Mouse (Mus musculus) thymus, postnatal 14 days (tissue): ENCODE data around the gene Hdac1.
"Not testable (repeated sequence)": the region's sequence is repeated elsewhere in the genome, so short reads cannot be mapped to it uniquely, and the experiment has no call there.

ENCODE experiments used
- DNase-seq: peaks from one replicate; pipeline ENCODE4 v3.0.0; 2021

Gene Hdac1

DNA sequence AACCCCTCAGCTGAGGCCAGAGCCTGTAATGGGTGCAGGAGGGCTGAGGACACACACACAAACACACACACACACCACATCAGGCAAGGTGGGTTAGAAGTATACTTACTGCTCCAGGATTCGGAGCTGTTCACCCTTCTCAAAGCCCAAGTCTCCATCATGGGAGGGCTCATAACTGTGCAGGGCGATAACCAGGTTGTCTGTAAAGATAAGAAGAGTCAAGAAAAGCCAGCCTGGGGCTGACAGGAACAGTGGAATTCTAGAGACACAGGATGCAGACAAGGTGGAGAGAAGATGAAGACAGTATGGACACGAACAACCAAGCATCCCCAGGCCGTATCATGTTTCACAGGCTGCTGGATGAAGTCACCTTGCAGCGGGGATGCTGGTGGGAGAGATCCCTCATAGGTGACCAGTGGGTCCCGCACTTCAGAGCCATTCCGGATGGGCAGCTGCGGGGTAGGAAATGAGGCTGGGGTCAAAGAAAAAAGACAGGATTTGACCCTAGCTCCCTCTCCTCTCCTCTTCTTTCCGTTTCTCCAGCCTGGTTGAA is 14.8 kb upstream of the Hdac1 start:
- DNase-seq = peak; percentile 42

DNA sequence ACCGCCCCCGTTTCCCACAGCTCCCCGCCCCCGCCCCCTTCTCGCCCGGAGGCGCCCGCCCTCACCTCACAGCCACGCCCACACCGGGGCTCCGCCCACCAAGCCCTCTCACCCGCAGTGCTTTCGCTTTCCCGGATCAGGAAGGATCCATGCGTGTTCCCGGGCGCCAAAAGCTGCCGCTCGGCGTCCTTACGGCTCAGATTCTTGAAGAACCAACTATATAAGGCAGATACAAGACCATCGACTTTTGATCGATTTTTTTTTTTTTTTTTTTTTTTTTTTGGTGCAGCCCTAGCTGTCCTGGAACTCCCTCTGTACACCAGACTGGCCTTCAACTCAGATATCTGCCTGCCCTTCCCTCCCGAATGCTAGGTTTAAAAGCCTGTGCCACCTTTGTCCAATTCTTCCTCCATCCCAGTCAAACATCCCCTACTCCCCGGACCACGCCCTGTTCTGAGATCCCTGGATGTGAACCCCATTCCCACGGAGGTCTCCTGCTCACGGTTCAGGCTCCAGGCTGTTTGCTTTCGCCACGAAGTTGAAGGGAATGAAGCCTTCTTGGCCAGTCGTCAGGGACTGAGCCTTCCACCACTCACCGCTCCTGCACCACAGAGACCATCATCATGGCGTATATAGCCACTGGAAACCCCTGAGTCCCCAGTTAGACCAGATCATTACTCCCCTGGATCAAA is 14.2 kb upstream of the Hdac1 start:
- DNase-seq = peak; percentile 96

- peak; percentile 33 for DNase-seq
These were observed 13.5 kb upstream of the Hdac1 start for GRCm38 (mm10) chr4:129555862-129556531.

DNA sequence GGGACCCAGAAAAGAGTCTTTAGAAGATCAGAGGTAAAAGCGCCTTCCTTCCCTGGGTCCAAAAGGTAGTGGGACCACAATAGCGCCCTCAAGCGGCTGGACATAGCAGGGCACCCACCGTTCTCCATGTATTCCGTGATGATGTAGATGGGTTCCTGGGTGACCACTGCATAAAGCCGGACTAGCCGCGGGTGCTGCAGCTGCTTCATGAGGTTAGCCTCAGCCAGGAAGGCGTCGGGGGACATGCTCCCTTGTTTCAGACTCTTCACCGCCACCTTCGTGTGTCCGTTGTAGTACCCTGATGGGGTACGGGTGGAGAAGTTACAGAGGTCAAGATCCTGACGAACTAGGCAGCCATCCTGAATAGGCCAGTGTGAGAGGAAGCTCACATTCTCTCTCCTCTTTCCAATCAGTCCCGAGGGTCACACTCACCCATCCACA is 12.9 kb upstream of the Hdac1 start:
- peak; percentile 57 for DNase-seq

DNA sequence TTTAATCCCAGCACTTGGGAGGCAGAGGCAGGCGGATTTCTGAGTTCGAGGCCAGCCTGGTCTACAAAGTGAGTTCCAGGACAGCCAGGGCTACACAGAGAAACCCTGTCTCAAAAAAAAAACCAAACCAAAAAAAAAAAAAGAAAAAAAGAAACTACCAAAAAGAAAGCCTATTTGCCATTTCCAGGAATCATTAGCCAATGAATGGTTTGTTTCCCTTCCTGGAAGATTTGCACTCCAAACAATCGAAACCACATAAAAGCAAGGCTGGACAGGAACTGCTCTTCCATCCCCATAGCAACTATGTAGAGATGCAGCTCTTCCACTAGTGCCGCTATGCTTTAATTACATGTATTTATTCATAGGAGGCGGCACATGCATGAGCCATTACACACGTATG is 12.0 kb upstream of the Hdac1 start:
- DNase-seq = not testable (repeated sequence)

- DNase-seq = no peak
These were observed 7.8 kb upstream of the Hdac1 start for GRCm38 (mm10) chr4:129550295-129550694.

- DNase-seq = peak; percentile 79
These were observed 6.8 kb upstream of the Hdac1 start for GRCm38 (mm10) chr4:129549306-129549705.

DNA sequence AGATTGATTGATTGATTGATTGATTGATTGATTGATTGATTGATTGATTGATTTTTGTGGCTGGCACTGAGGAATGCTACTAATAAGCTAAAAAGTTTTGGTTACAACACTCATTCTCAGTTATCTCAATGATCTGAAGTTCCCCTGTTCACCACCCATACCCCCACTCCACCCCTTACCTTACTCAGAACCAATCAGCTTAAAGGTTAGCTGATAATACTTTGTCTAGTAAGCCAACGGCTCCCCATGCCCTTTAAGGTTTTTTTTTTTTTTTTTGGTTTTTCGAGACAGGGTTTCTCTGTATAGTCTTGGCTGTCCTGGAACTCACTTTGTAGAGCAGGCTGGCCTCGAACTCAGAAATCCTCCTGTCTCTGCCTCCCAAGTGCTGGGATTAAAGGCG is 5.1 kb upstream of the Hdac1 start:
- not testable (repeated sequence) for DNase-seq

DNA sequence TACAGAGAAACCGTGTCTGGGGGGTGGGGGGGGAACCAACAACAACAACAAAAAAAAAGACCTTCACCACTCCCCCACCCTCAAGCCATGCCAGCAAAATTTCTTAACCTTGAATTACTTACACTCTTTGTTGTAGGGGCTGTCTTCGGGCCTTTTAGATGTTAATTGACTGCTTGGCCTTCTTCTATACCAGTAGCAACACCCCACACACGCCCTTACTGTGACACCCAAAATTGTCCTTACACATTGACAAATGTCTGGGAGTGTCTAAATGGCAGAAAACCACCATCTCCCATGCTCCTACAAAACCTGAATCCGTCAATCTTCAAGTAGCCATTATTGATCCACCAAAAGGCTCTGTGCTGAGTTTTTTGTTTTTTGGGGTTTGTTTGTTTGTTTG is 1.6 kb upstream of the Hdac1 start:
- DNase-seq = no peak

- DNase-seq = peak; percentile 67
These were observed 483 bp downstream of the Hdac1 start for GRCm38 (mm10) chr4:129541868-129542591.

- DNase-seq = peak; percentile 72
These were observed 2.5 kb downstream of the Hdac1 start for GRCm38 (mm10) chr4:129540012-129540411.

DNA sequence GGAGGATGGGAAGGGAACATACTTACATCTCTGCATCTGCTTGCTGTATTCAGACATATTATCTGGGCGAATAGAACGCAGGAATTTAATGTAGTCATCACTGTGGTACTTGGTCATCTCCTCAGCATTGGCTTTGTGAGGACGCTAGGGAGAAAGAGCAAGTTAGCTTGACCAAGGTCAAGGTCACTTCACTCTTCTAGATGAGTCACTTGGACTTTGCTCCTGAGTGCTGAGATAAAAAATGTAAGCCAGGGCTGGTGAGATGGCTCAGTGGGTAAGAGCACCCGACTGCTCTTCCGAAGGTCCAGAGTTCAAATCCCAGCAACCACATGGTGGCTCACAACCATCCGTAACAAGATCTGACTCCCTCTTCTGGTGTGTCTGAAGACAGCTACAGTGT is 13.6 kb downstream of the Hdac1 start:
- not testable (repeated sequence) for DNase-seq

- no peak for DNase-seq
These were observed 16.6 kb downstream of the Hdac1 start for GRCm38 (mm10) chr4:129525889-129526288.

- no peak for DNase-seq
These were observed 17.2 kb downstream of the Hdac1 start for GRCm38 (mm10) chr4:129525338-129525737.

GRCm38 (mm10) chr4:129518519-129518918 is 24.0 kb downstream of the Hdac1 start:
- DNase-seq = no peak

GRCm38 (mm10) chr4:129516925-129517324 is 25.6 kb downstream of the Hdac1 start:
- DNase-seq = no peak

DNA sequence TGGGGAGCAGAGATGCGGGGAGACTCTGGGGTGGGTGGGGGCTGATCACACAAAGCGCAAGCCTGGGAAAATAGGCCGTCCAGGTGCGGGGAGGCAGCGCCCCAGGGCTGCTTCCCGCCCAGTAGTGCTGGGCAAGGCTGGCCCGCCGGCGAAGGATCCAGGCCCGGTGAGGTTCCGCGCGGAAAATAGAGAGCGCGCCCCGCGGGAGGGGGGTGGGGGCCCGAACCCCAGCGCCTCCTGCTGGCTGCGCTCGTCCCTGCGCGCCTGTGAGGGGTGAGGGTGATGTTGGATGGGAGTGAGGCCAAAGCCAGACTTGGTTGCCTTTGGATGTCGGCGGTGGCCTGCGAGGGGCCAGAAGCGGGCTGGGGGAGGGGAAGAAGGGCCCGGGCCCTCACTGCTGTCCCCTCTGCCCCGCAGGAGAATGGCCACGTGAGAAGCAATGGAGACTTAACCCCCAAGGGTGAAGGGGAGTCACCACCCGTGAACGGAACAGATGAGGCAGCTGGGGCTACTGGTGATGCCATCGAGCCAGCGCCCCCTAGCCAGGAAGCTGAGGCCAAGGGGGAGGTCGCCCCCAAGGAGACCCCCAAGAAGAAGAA is 28.1 kb downstream of the Hdac1 start:
- DNase-seq = peak; percentile 85

- no peak for DNase-seq
These were observed 28.6 kb downstream of the Hdac1 start for GRCm38 (mm10) chr4:129513891-129514290.

DNA sequence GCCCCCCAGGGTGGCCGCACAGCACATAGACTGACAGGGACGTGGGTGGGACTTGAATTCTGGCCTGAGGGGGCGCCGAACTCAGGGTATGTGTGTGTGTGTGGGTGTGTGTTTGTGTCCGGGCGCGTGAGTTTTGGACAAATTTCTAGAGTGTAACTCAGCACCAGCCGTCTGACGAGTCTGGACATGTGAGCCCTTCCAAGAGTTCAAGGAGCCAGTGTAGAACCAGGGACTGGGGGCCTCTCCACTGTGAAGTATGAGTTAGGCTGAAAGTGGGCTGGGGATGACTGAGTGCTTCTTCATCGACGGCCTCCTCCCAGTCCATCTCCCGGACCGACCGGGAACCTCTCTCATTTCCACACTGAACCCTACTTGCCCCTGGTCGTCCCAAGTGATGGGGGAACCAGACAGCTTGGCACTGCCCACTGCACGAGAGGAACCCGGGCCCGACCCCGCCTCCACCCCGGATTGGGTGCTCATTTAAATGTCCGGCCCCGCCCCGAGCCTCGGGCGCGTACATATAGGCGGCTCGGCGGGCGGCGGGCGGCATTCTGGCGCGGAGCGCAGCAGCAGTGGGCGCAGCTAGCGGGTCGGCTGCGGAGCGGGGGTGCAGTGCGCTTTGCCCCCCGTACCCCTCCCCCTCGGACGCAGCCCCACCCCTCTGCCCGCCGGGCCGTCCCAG is 29.3 kb downstream of the Hdac1 start, which contains the start of gene Marcksl1:
TSS of gene Marcksl1 (plus strand) at position 496 of the 682 bp plus-strand sequence.
- DNase-seq = peak; percentile 96

GRCm38 (mm10) chr4:129511413-129512096 is 31.0 kb downstream of the Hdac1 start:
- DNase-seq = no peak

- no peak for DNase-seq
These were observed 31.6 kb downstream of the Hdac1 start for GRCm38 (mm10) chr4:129510723-129511412.
